Mouse (Mus musculus): ENCODE data around the gene Slc39a13. TPM values are rescaled to one million over a fixed set of nuclear protein-coding genes. Genes with fewer than 3 reads are reported as not detected.
A peak's percentile ranks its signal among the peaks of the same experiment; 100 is the strongest.
"Not testable (repeated sequence)": the region's sequence is repeated elsewhere in the genome, so short reads cannot be mapped to it uniquely, and the experiment has no call there.

Gene Slc39a13
- polyA plus RNA-seq, 1 experiment from 2014 or later: 34.0 TPM

DNA sequence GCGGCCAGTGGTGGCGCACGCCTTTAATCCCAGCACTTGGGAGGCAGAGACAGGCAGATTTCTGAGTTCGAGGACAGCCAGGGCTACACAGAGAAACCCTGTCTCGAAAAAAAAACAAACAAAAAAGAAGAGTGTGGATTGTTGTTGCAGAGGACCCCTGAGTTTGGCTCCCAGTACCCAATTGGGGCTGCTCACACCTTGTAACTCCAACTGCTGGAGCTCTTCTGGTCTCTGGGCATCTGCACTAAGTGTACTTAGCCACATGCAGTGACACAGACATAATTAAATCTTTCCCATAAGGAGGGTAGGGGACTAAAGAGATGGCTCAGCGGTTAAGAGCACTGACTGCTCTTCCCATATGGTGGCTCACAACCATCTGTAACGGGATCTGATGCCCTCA, 48.0 kb downstream of the Slc39a13 start:
- not testable (repeated sequence) for H3K4me3 ChIP-seq (ENCODE audit: low read depth, low read length); H3K27me3 ChIP-seq (ENCODE audit: control insufficient read depth, insufficient read depth, low read length); ATAC-seq (replicated peaks; ENCODE audit: insufficient number of reproducible peaks, low FRiP score, low TSS enrichment); H3K9ac ChIP-seq (ENCODE audit: low read depth, low read length); H3K4me2 ChIP-seq; H3K4me1 ChIP-seq (ENCODE audit: control insufficient read depth, insufficient read depth, low read length); H3K9me3 ChIP-seq (replicated peaks; ENCODE audit: control insufficient read depth, low read length); H3K36me3 ChIP-seq (ENCODE audit: control insufficient read depth, insufficient read depth, low read length); H3K27ac ChIP-seq (ENCODE audit: low read depth, low read length)
- 95% methylated on average over 7 of the region's 7 CpGs for WGBS (ENCODE audit: insufficient replicate concordance)

DNA sequence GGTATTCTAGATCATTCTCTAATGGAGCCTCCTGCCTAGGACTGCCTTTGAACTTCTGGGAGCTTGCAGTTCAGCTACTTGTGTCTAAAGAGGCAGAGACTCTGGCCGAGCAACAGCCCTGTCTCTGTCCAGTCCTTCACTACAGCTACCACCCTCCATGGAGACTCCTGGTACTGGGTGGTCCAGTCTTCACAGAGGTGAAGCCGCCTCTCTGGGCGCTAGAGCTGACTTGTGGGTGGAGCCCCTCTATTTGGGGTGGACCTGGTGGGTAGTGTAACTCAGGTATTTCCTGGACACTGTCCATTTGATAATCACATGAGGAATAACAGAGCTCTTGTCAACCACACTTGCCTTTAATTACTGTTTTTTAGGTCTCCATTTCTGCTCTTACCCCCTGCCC, 50.3 kb downstream of the Slc39a13 start:
- ATAC-seq (replicated peaks; ENCODE audit: insufficient number of reproducible peaks, low FRiP score, low TSS enrichment): no peak
- no peak overlapping the region for H3K27ac ChIP-seq (ENCODE audit: low read depth, low read length)
- WGBS (ENCODE audit: insufficient replicate concordance): 94% methylated on average over 3 of the region's 3 CpGs
- H3K36me3 ChIP-seq (ENCODE audit: control insufficient read depth, insufficient read depth, low read length): peaks cover 9% of the 10 kb centered on the region; the same call in 1 of the 2 replicates
- H3K9ac ChIP-seq (ENCODE audit: low read depth, low read length): no peak overlapping the region
- no peaks in the 10 kb centered on the region for H3K27me3 ChIP-seq (ENCODE audit: control insufficient read depth, insufficient read depth, low read length)
- H3K9me3 ChIP-seq (replicated peaks; ENCODE audit: control insufficient read depth, low read length): no peaks in the 10 kb centered on the region
- peaks cover 10% of the 10 kb centered on the region; the same call in 1 of the 2 replicates for H3K4me1 ChIP-seq (ENCODE audit: control insufficient read depth, insufficient read depth, low read length)
- no peak overlapping the region for H3K4me2 ChIP-seq
- H3K4me3 ChIP-seq (ENCODE audit: low read depth, low read length): no peak overlapping the region

DNA sequence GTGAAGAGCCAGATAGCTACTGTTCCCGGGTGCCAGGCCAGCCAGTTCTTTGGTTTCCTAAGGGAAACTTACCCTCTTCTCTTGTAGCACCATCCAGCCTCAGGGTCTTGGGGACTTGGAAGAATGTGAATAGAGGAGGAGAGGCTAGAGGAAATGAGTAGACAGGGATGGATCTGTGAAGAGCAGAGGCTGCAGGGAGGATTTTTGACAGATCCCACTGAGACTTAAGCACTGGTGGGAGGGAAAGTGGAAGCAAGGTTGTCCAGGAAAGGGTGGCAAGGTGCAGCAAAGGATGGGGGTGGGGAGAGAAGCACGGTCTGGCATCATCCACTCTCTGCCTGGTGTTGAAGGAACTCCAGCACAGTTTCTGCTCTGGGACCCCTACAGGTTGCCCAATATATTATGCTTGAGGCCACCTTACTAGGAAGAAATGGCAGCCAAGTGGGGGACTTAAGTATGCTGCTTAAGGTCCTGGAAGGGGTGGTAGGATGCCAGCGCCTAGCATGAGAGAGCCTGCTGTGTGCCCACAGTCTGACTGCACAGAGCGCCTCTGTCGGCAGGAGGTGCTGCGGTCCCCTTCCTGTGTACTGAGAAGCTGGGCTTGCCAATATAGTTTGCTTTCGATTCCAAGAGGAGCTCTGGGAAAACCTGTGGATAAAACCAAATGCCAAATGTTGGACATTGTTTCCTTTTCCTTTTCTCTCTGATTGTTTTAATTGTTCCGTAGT, 52.0 kb downstream of the Slc39a13 start:
- 87% methylated on average over 8 of the region's 8 CpGs for WGBS (ENCODE audit: insufficient replicate concordance)

DNA sequence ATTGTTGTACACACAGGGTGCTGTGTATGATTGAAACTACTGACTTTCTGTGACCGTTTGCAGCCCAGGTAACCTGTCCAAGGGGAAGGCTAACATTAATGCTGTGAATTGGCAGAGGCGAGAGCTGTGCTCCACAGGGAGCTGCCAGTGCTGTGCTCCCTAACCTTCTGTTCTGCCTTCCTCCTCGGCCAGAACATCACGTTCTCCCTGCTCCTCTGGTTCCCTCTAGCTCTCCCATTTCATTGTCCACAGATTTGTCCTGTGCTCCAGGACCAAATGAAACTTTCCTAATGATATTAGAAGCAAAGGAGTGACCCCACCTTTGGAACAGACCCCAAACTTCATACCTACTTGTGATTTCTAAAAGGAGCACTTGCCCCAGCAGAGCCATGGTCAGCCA, 54.8 kb downstream of the Slc39a13 start:
- H3K27ac ChIP-seq (ENCODE audit: low read depth, low read length): no peak overlapping the region
- H3K4me1 ChIP-seq (ENCODE audit: control insufficient read depth, insufficient read depth, low read length): no peaks in the 10 kb centered on the region
- H3K4me3 ChIP-seq (ENCODE audit: low read depth, low read length): no peak overlapping the region
- ATAC-seq (replicated peaks; ENCODE audit: insufficient number of reproducible peaks, low FRiP score, low TSS enrichment): no peak
- H3K4me2 ChIP-seq: no peak overlapping the region
- no peaks in the 10 kb centered on the region for H3K27me3 ChIP-seq (ENCODE audit: control insufficient read depth, insufficient read depth, low read length)
- H3K9me3 ChIP-seq (replicated peaks; ENCODE audit: control insufficient read depth, low read length): no peaks in the 10 kb centered on the region
- H3K36me3 ChIP-seq (ENCODE audit: control insufficient read depth, insufficient read depth, low read length): peaks cover 29% of the 10 kb centered on the region
- no peak overlapping the region for H3K9ac ChIP-seq (ENCODE audit: low read depth, low read length)
- WGBS (ENCODE audit: insufficient replicate concordance): 88% methylated on average over 4 of the region's 4 CpGs

More for the DNA sequence above, 52.0 kb downstream of the Slc39a13 start:
- Histone ChIP-seq H3K9me3 (replicated peaks; ENCODE audit: control insufficient read depth, low read length) (no peaks in the 10 kb centered on the region), H3K4me1 (ENCODE audit: control insufficient read depth, insufficient read depth, low read length) (0 out of 2 replicates have a peak, but pooled peaks cover 3% of the 10 kb centered on the region), H3K4me3 (ENCODE audit: low read depth, low read length) (no peak overlapping the region), H3K27ac (ENCODE audit: low read depth, low read length) (0 out of 2 replicates have a peak overlapping the region, but pooled peaks have one; percentile 15), H3K36me3 (ENCODE audit: control insufficient read depth, insufficient read depth, low read length) (peaks cover 18% of the 10 kb centered on the region), H3K4me2 (no peak overlapping the region), H3K27me3 (ENCODE audit: control insufficient read depth, insufficient read depth, low read length) (no peaks in the 10 kb centered on the region), H3K9ac (ENCODE audit: low read depth, low read length) (no peak overlapping the region)
- ATAC-seq (replicated peaks; ENCODE audit: insufficient number of reproducible peaks, low FRiP score, low TSS enrichment): no peak

DNA sequence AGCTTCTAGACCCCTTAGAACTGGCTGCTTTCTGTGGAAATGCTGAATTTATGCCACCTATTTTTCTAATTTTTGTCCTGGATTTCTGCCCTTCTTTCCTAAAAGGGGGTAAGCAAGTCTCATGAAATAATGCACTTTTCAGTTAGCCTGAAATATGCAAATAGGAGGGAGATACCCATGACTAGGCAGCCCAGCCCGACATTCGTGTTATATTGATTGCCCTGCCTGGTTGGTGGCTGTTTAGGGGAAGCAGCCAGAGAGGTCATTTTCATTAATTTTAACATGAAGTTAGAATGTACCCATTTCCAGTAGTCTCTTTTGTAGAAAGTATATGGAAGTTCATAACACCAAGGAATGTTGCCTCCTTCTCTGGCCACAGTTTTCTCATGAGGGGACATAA, 56.3 kb downstream of the Slc39a13 start:
- no peaks in the 10 kb centered on the region for H3K4me1 ChIP-seq (ENCODE audit: control insufficient read depth, insufficient read depth, low read length)
- no peak overlapping the region for H3K9ac ChIP-seq (ENCODE audit: low read depth, low read length)
- H3K36me3 ChIP-seq (ENCODE audit: control insufficient read depth, insufficient read depth, low read length): peaks cover 30% of the 10 kb centered on the region
- no peak overlapping the region for H3K27ac ChIP-seq (ENCODE audit: low read depth, low read length)
- no peak for ATAC-seq (replicated peaks; ENCODE audit: insufficient number of reproducible peaks, low FRiP score, low TSS enrichment)
- WGBS (ENCODE audit: insufficient replicate concordance): 92% methylated on average over 2 of the region's 2 CpGs
- no peak overlapping the region for H3K4me3 ChIP-seq (ENCODE audit: low read depth, low read length)
- no peaks in the 10 kb centered on the region for H3K27me3 ChIP-seq (ENCODE audit: control insufficient read depth, insufficient read depth, low read length)
- no peaks in the 10 kb centered on the region for H3K9me3 ChIP-seq (replicated peaks; ENCODE audit: control insufficient read depth, low read length)
- H3K4me2 ChIP-seq: no peak overlapping the region

Other genes starting within 250 kb of the Slc39a13 start
- gene Mtch2, start 223.3 kb downstream of the Slc39a13 start, polyA plus RNA-seq (2014; fragmentation: Nextera tagmentation; extraction: Ambion mirVana): 262 and 263 TPM in 2 replicates
- gene C1qtnf4, start 184.6 kb downstream of the Slc39a13 start, polyA plus RNA-seq (2014; fragmentation: Nextera tagmentation; extraction: Ambion mirVana): 15.7 and 16.2 TPM in 2 replicates
- 26.2 and 31.5 TPM in 2 replicates for gene Kbtbd4, start 165.7 kb downstream of the Slc39a13 start, polyA plus RNA-seq (2014; fragmentation: Nextera tagmentation; extraction: Ambion mirVana)
- 331 and 358 TPM in 2 replicates for gene Ndufs3, start 165.6 kb downstream of the Slc39a13 start, polyA plus RNA-seq (2014; fragmentation: Nextera tagmentation; extraction: Ambion mirVana)
- 78.7 and 95.7 TPM in 2 replicates for gene Celf1, start 130.0 kb downstream of the Slc39a13 start, polyA plus RNA-seq (2014; fragmentation: Nextera tagmentation; extraction: Ambion mirVana)
- 11.1 and 11.3 TPM in 2 replicates for gene Rapsn, start 34.8 kb downstream of the Slc39a13 start, polyA plus RNA-seq (2014; fragmentation: Nextera tagmentation; extraction: Ambion mirVana)
- gene Psmc3, start 16.4 kb downstream of the Slc39a13 start, polyA plus RNA-seq (2014; fragmentation: Nextera tagmentation; extraction: Ambion mirVana): 316 and 322 TPM in 2 replicates
- 1.7 and 1.9 TPM in 2 replicates for gene Spi1, start 12.0 kb upstream of the Slc39a13 start, polyA plus RNA-seq (2014; fragmentation: Nextera tagmentation; extraction: Ambion mirVana)
- 470 and 665 TPM in 2 replicates for gene Mybpc3, start 47.7 kb upstream of the Slc39a13 start, polyA plus RNA-seq (2014; fragmentation: Nextera tagmentation; extraction: Ambion mirVana)
- gene Madd, start 113.4 kb upstream of the Slc39a13 start, polyA plus RNA-seq (2014; fragmentation: Nextera tagmentation; extraction: Ambion mirVana): 5.0 and 6.8 TPM in 2 replicates
- 2.5 and 2.8 TPM in 2 replicates for gene Nr1h3, start 132.4 kb upstream of the Slc39a13 start, polyA plus RNA-seq (2014; fragmentation: Nextera tagmentation; extraction: Ambion mirVana)
- 19.0 and 20.3 TPM in 2 replicates for gene Acp2, start 132.5 kb upstream of the Slc39a13 start, polyA plus RNA-seq (2014; fragmentation: Nextera tagmentation; extraction: Ambion mirVana)
- 7.3 and 8.3 TPM in 2 replicates for gene Ddb2, start 166.6 kb upstream of the Slc39a13 start, polyA plus RNA-seq (2014; fragmentation: Nextera tagmentation; extraction: Ambion mirVana)
- 18.6 and 19.5 TPM in 2 replicates for gene Pacsin3, start 185.5 kb upstream of the Slc39a13 start, polyA plus RNA-seq (2014; fragmentation: Nextera tagmentation; extraction: Ambion mirVana)
- gene Arfgap2, start 194.6 kb upstream of the Slc39a13 start, polyA plus RNA-seq (2014; fragmentation: Nextera tagmentation; extraction: Ambion mirVana): 56.7 and 64.1 TPM in 2 replicates

Measured in heart, embryonic 11.5 days (tissue).